Comparison of ENCODE assay signal across 8 mouse cellular contexts in the genomic region with DNA sequence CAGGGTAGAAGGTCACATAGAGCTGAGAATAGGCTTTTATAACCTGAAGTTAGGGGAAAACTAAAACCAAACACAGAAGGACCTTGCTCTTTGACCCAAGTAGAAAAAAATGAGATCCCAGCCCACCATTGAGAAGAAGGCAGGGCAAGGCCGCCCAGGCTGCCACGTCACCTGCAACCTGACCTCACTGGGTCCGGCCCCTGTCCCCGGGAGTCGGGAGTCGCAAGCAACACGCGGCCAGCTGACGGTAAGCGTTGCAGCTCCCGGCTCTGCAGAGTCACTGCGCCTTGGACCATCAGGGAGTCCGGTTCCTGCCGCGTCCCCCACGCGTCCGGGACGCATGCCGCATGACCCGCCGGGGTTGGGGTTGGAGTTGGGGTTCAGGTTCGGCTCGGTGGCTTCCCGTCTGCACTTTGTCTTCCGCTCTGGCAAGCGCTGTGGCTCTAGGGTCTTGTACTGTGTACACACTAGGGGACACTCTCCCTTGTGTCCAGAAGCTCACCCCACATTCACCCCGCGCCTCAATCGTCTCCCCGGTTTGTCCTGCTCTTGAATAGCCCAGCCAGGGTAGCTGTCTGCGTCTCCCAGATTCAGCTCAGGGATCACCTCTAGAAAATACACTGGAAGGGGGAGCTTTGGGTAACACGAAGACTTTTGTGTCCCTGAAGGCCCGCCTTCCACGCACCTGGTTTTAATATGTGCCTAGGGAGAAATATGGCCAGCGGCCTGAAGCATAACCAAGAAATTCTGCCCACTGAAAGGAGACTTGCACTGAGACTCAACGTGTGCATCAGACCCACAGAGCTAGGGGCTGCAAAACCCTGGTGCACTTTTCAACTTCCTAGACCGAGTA. TPM values are rescaled to one million over a fixed set of nuclear protein-coding genes. Genes with fewer than 3 reads are reported as not detected.
A peak's percentile ranks its signal among the peaks of the same experiment; 100 is the strongest.
DNase-seq lines count a peak whose midpoint lies in the region; ATAC-seq and TF ChIP-seq lines count a peak whose summit lies in the region.

TSS of gene Them7 (plus strand) at position 187 of the 853 bp plus-strand sequence.

- peak; percentile 9 for DNase-seq in 3134 (ENCODE audit: extremely low read depth, insufficient read length, low spot score)
- DNase-seq in adrenal gland, adult 2 months: peak; percentile 75
- DNase-seq in intestine, embryonic 14.5 days (ENCODE audit: low spot score): peak; percentile 73
- peak; percentile 5 to 26 (median 10) for DNase-seq in liver, embryonic 14.5 days (ENCODE audit: low read depth in 3 of 3, low spot score in 3 of 3)
- DNase-seq in cerebellum, adult 11 months: no peak
- DNase-seq in layer of hippocampus, postnatal 10 days (ENCODE audit: low spot score in 2 of 2): no peak

- H3K27ac ChIP-seq in forebrain, embryonic 15.5 days (replicated peaks): no peak within 1 kb of the TSS
- H3K27ac ChIP-seq in intestine, embryonic 14.5 days (ENCODE audit: low read depth): no peak within 1 kb of the TSS
- no peak within 1 kb of the TSS for H3K27ac ChIP-seq in liver, embryonic 14.5 days
- H3K27ac ChIP-seq in small intestine, adult 2 months (ENCODE audit: insufficient read depth, low read depth, low read length): no peak within 1 kb of the TSS

- no peak for TF ChIP-seq CTCF in liver, embryonic 14.5 days (IDR thresholded peaks at IDR 0.05; ENCODE audit: low read depth)
- no peak for TF ChIP-seq CTCF in small intestine, adult 2 months (IDR thresholded peaks at IDR 0.05; ENCODE audit: extremely low read depth, insufficient read length, insufficient replicate concordance, low read depth, low read length)

- no peaks in the 10 kb centered on the region for H3K36me3 ChIP-seq in forebrain, embryonic 15.5 days
- H3K36me3 ChIP-seq in intestine, embryonic 14.5 days (ENCODE audit: control insufficient read depth, insufficient read depth, low read length): no peaks in the 10 kb centered on the region
- no peaks in the 10 kb centered on the region for H3K36me3 ChIP-seq in liver, embryonic 14.5 days (replicated peaks; ENCODE audit: control insufficient read depth, insufficient read depth, low read depth)
- no peaks in the 10 kb centered on the region for H3K36me3 ChIP-seq in small intestine, adult 2 months (ENCODE audit: control insufficient read depth, insufficient read depth, low read length)

- H3K4me2 ChIP-seq in forebrain, embryonic 15.5 days (replicated peaks): peak within 1 kb of the TSS; percentile 46
- H3K4me2 ChIP-seq in intestine, embryonic 14.5 days (ENCODE audit: low read length): peak within 1 kb of the TSS; percentile 64
- H3K4me2 ChIP-seq in liver, embryonic 14.5 days (ENCODE audit: low read depth): peak within 1 kb of the TSS; percentile 37

- no peaks in the 10 kb centered on the region for H3K9me3 ChIP-seq in forebrain, embryonic 15.5 days
- no peaks in the 10 kb centered on the region for H3K9me3 ChIP-seq in intestine, embryonic 14.5 days (ENCODE audit: control insufficient read depth, low read length)
- no peaks in the 10 kb centered on the region for H3K9me3 ChIP-seq in liver, embryonic 14.5 days (ENCODE audit: control insufficient read depth, low read length)

- WGBS in forebrain, embryonic 15.5 days: 4% methylated on average over 38 of the region's 38 CpGs
- 5% methylated on average over 38 of the region's 38 CpGs for WGBS in intestine, embryonic 14.5 days
- WGBS in liver, embryonic 14.5 days (ENCODE audit: insufficient replicate concordance): 3% methylated on average over 38 of the region's 38 CpGs
- 6% methylated on average over 38 of the region's 38 CpGs for WGBS in small intestine, adult 2 months

- H3K4me1 ChIP-seq in forebrain, embryonic 15.5 days: peaks cover 5% of the 10 kb centered on the region
- H3K4me1 ChIP-seq in intestine, embryonic 14.5 days (replicated peaks; ENCODE audit: control insufficient read depth, insufficient read depth, low read length): peaks cover 24% of the 10 kb centered on the region
- peaks cover 0 to 3% of the 10 kb centered on the region in 2 experiments; a peak in 1 of 4 replicates for H3K4me1 ChIP-seq in liver, embryonic 14.5 days (replicated peaks; ENCODE audit: control insufficient read depth in 2 of 2, insufficient read depth in 2 of 2, low read length in 1 of 2)
- peaks cover 5% of the 10 kb centered on the region; the same call in 1 of the 2 replicates for H3K4me1 ChIP-seq in small intestine, adult 2 months (ENCODE audit: control insufficient read depth, insufficient read depth, insufficient read length, low read length)

- peak within 1 kb of the TSS; percentile 29 for H3K4me3 ChIP-seq in forebrain, embryonic 15.5 days
- H3K4me3 ChIP-seq in intestine, embryonic 14.5 days (ENCODE audit: low read depth, low read length): peak within 1 kb of the TSS; percentile 31
- peak within 1 kb of the TSS; percentile 34 to 42 for H3K4me3 ChIP-seq in liver, embryonic 14.5 days (ENCODE audit: insufficient read depth in 1 of 2, low read depth in 2 of 2, low read length in 2 of 2)
- H3K4me3 ChIP-seq in small intestine, adult 2 months (ENCODE audit: low read depth, low read length): peak within 1 kb of the TSS; percentile 55

- TF ChIP-seq POLR2A in small intestine, adult 2 months (IDR thresholded peaks at IDR 0.05; ENCODE audit: low read depth, low read length): no peak

- ATAC-seq in forebrain, embryonic 15.5 days (replicated peaks): no peak
- peak; percentile 82 for ATAC-seq in intestine, embryonic 14.5 days (replicated peaks; ENCODE audit: low FRiP score, low TSS enrichment, low read depth)
- ATAC-seq in liver, embryonic 14.5 days (ENCODE audit: insufficient read depth): peak; percentile 62

- H3K27me3 ChIP-seq in forebrain, embryonic 15.5 days: peaks cover 28% of the 10 kb centered on the region; the same call in 1 of the 2 replicates
- H3K27me3 ChIP-seq in intestine, embryonic 14.5 days (replicated peaks; ENCODE audit: control insufficient read depth, insufficient read depth, low read length): no peaks in the 10 kb centered on the region; the same call in 1 of the 2 replicates
- H3K27me3 ChIP-seq in liver, embryonic 14.5 days (ENCODE audit: control insufficient read depth, insufficient read depth, low read length): peaks cover 3% of the 10 kb centered on the region
- H3K27me3 ChIP-seq in small intestine, adult 2 months (ENCODE audit: control insufficient read depth, insufficient read depth, low read length): peaks cover 8% of the 10 kb centered on the region

- H3K9ac ChIP-seq in forebrain, embryonic 15.5 days (replicated peaks): no peak within 1 kb of the TSS; the same call in 1 of the 2 replicates
- peak within 1 kb of the TSS; percentile 21; the same call in 1 of the 2 replicates for H3K9ac ChIP-seq in intestine, embryonic 14.5 days (ENCODE audit: low read length)
- H3K9ac ChIP-seq in liver, embryonic 14.5 days (replicated peaks): 0 out of 2 replicates have a peak within 1 kb of the TSS, but pooled peaks have one; percentile 3

- TF ChIP-seq EP300 in liver, embryonic 14.5 days (IDR thresholded peaks at IDR 0.05; ENCODE audit: low read depth): no peak

RNA-seq across cellular contexts. Expression of gene Them7, which starts in this region (rescaled TPM):
- under 1 TPM; 0.76 to 0.84 TPM for total RNA-seq in adrenal gland, adult 2 months (2021)
- polyA plus RNA-seq in adrenal gland, adult 2 months (2012; rRNA removed): 0.16 and 0.39 TPM in 2 replicates
- polyA plus RNA-seq in forebrain, embryonic 15.5 days (2015; fragmentation: Nextera tagmentation; extraction: Ambion mirVana): not detected in 2 replicates
- polyA plus RNA-seq in intestine, embryonic 14.5 days (2014; fragmentation: Nextera tagmentation; extraction: Ambion mirVana): 1.1 and 2.2 TPM in 2 replicates
- polyA plus RNA-seq in liver, embryonic 14.5 days (2012; rRNA removed): 0.67 and 1.1 TPM in 2 replicates
- polyA plus RNA-seq in liver, embryonic 14.5 days (2014; fragmentation: Nextera tagmentation; extraction: Ambion mirVana): 1.5 and 1.8 TPM in 2 replicates
- polyA plus RNA-seq in small intestine, adult 2 months (2012; rRNA removed): 0.58 TPM in 1 of 2 replicates, not detected in the other
- not detected for total RNA-seq in layer of hippocampus, postnatal 10 days (2021)

Comparison
In these comparisons a context has a peak if more than half of its experiments do, and no peak if none do; other contexts are left out.
1. Peak in DNase-seq in adrenal gland, adult 2 months; RNA of the gene not detected or under 1 TPM.
2. DNase-seq: peak in 3134 (single experiment), intestine, embryonic 14.5 days (single experiment) and liver, embryonic 14.5 days (3 of 3); none in cerebellum, adult 11 months (single experiment) and layer of hippocampus, postnatal 10 days (0 of 2).
3. Peak in every context shown above with its lines, with median percentiles within 50 percentile points of each other: H3K4me2 ChIP-seq and H3K4me3 ChIP-seq.